Mouse (Mus musculus) frontal cortex, adult (tissue): ENCODE results near the gene Pld6.

Experiments
- ATAC-seq: cut with Nextera tagmentation; 2 replicates; pipeline ENCODE4 v1.9.2; 2017; ENCODE audit warnings: mild to moderate bottlenecking, moderate library complexity, mixed read lengths; ENCODE audit not compliant: low TSS enrichment

The Pld6 gene

GRCm38 (mm10) chr11:59786444-59787198, 824 bp downstream of the Pld6 start:
- peak; percentile 19; the same call in 1 of the 2 replicates for ATAC-seq

DNA sequence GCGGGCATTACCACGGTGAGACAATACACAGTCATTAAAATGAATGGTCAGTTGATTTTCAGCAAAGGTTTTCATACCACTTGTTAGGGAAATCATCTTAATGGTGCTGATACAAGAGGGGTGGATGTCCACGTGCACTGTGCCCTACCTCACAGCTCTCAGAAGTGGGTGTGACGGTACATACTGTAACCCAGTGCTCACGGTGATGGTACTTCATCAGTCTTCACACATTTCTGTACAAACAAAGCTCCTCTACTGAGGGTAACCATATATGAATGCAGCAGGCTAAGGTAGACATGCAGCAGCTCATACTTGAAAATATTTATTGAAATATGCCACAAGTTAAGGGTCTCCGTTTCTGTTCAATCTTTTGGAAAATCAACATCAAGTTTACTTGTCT, 3.9 kb downstream of the Pld6 start:
- ATAC-seq, result no peak

DNA sequence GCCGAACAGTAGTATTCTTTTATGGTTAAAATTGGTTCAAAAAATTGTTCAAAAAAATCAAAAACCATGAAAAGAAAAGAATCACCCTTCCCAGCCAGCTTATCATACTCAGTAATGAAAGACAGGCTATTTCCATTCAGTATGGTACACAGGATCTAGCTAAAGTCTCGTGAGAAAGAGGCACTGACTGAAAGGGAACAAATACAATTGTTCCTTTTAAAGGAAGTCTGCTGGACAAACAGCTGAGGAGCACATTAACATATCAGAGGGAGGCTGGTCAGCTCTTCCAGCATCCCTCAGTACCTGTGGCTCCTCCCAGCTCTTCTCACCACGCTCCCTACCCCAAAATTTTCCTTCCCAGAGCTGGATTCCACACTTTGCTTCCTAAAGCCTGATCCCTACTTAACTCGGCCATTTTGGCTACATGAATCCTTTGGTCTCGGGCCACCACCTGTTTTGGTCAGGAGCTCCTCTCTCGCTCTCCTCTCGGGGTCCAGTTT, 5.3 kb downstream of the Pld6 start:
- no peak for ATAC-seq

GRCm38 (mm10) chr11:59780241-59780640, 7.2 kb downstream of the Pld6 start:
- ATAC-seq, result no peak

GRCm38 (mm10) chr11:59779406-59779805, 8.0 kb downstream of the Pld6 start:
- ATAC-seq, result no peak

- ATAC-seq, result no peak
These were observed 8.6 kb downstream of the Pld6 start for GRCm38 (mm10) chr11:59778874-59779223.

DNA sequence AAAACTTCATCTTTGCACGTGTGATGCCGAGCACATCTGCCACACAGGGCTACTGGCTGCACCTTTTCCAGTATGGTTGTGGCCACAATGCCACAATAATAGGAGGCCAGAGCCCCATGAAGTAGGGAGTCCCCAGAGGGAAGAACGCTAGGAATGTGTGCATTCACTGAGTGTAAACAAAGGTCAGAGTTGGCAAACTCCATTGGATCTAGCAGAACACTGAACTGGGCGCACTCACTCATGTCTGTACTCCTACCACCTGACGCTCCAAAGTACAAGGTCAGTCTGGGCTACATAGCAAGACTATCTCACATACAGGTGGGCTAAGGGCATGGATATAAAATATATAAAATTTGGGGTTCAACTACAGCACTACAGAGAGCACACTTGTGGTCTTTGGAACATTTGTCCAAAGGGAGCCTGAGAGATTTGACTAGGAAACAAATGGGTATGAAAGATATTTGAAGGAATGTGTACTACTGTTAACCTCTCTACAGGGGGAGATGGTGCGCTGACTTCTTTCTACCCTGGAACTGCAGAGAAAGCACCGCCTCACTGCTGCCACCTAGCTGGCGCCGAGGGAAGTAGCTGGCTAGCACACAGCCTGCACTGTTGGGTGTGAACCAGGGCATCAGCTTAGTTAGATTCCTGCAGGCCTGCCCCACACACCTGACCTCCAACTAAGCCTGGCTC, 9.1 kb downstream of the Pld6 start:
- peak; percentile 70 for ATAC-seq

- peak; percentile 38 for ATAC-seq
These were observed 10.2 kb downstream of the Pld6 start for GRCm38 (mm10) chr11:59777259-59777658.

DNA sequence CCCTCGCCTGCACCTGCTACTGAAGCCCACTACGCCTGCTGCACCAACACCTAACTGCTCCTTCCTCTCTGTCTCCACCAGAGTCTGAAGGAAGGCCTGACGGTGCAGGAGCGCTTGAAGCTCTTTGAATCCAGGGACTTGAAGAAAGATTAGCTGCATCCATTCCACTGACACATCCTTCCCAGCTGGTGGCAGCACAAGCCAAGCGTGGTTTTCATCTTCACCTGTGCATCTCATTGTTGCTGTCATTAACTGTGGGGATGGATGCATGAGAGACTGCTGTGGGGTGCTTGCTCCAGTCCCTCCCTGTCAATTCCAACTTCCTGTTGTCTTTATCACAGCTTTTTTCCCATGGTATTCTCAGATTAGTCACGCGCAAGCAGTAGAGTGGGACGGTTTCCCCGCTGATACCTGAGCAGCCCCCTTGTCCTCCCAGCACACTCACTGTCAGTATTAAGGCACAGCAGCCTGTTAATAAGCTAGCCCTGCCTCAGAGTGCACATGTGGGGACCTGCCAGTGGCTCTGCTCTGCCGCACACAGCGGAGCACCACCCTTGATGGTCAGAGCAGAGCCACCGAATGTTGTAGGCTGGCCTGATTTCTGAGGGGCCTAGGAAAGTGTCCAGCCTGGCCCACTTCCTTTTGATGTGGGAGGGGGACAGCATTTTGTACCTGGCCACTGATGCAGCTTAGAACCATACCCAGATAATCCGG, 11.9 kb downstream of the Pld6 start:
- ATAC-seq, result no peak

- ATAC-seq, result no peak
These were observed 12.9 kb downstream of the Pld6 start for GRCm38 (mm10) chr11:59774522-59774921.

GRCm38 (mm10) chr11:59772902-59773301, 14.5 kb downstream of the Pld6 start:
- no peak for ATAC-seq

DNA sequence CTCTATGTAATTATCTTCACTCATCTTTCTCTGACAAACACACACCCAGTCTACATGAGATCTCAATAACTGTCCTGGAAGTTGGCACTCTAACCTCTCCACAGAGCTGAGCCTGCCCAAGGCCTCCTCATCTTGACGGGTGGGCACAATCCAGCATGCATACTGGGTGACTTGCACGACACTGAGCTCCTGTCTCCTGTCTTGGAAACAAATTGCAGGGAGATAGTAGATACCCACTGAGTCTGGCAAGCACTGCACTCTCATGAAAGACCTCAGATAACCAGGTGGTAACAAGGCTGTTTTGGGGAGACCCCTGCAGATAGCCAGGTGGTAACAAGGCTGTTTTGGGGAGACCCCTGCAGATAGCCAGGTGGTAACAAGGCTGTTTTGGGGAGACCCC, 15.2 kb downstream of the Pld6 start:
- ATAC-seq, result no peak

- no peak for ATAC-seq
These were observed 16.7 kb downstream of the Pld6 start for GRCm38 (mm10) chr11:59770753-59771152.

GRCm38 (mm10) chr11:59769738-59770137, 17.7 kb downstream of the Pld6 start:
- ATAC-seq, result peak; percentile 21; the same call in 1 of the 2 replicates

DNA sequence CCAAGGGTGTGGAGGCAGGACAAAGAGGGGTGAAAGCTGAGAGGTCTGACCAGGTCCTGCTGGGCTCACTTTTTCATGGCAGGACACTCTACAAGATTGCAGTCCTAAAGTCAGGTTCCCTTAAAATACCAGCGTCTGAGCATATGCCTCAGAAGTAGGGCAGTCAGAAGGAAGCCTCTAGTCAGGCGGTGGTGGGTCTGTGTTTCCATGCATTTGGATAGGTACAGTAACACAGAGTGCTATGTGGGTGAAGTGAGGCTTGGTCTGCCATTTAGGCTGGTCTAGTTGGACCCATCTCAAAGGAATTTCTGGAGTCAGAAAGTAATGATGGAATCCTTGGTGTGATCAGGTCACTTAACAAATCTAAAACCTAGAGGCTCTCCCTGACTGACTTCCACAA, 18.1 kb downstream of the Pld6 start:
- peak; percentile 88 for ATAC-seq

DNA sequence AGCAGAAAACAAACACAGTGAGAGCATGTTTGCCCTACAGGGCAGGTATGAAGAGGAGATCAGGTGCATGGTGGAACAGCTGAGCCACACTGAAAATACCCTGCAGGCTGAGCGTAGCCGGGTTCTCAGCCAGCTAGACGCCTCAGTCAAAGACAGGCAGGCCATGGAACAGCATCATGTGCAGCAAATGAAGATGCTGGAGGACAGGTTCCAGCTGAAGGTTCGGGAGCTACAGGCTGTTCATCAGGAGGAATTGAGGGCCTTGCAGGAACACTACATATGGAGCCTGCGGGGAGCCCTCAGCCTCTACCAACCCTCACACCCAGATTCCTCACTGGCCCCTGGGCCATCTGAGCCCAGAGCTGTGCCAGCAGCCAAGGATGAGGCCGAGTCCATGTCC, 26.6 kb downstream of the Pld6 start:
- no peak for ATAC-seq

- no peak for ATAC-seq
These were observed 27.8 kb downstream of the Pld6 start for GRCm38 (mm10) chr11:59759626-59760025.

DNA sequence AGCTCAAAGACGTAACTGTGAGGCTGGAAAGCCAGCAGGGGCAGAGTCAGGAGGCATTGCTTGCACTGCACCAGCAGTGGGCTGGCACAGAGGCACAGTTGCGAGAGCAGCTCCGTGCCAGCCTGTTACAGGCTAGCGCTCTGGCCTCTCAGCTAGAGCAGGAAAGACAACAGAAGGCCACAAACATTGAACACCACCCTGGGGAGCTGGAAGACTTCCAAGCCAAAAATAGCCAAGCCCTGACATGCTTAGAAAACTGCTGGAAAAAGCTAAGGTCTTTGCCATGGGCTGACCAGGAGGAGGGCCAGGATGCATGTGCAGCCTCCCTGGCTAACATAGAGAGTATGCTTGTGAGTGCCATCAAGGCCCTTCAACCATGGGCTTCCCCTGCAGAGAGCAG, 28.3 kb downstream of the Pld6 start:
- peak; percentile 88 for ATAC-seq

DNA sequence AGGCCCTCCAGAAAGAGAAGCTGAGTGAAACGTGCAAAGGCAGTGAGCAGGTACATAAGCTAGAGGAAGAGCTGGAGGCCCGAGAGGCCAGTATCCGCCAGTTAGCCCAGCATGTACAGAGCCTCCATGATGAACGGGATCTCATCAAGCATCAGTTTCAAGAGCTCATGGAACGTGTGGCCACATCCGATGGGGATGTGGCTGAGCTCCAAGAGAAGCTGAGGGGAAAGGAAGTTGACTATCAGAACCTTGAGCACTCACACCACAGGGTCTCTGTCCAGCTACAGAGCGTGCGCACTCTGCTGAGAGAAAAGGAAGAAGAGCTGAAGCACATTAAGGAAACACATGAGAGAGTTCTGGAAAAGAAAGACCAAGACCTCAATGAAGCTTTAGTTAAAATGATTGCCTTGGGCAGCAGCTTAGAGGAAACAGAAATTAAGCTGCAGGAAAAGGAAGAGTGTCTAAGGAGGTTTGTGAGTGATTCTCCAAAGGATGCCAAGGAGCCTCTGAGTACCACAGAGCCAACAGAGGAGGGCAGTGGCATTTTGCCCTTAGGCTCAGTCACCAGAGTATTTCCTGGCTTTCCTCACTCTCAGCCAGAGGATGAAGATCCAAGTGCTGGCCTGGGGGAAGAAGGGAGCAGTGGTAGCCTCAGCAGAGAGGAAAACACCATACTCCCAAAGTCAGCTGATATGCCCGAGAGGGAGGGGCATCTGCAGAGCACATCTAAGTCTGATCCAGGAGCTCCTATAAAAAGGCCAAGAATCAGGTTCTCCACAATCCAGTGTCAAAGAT, 29.1 kb downstream of the Pld6 start:
- ATAC-seq, result peak; percentile 29; the same call in 1 of the 2 replicates

GRCm38 (mm10) chr11:59756351-59756750, 31.1 kb downstream of the Pld6 start:
- no peak for ATAC-seq

DNA sequence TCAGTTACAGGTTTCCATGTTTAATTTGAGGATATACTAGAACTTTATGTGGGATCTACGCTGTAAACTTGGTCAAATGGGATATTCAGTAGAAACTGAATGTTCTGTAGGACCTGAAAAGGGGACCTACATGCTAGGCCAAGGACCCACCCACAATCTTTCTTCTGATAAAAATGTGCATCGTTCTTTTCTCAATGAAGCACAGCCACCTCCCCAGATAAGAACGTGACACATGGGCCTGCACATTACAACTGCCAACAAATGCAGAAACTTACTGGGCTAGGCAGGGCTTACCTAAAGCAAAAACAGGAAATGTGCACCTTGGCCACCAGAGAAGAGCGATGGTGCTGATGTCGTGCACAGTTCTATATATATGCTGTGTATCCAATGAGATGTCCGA, 32.9 kb downstream of the Pld6 start:
- ATAC-seq, result no peak

DNA sequence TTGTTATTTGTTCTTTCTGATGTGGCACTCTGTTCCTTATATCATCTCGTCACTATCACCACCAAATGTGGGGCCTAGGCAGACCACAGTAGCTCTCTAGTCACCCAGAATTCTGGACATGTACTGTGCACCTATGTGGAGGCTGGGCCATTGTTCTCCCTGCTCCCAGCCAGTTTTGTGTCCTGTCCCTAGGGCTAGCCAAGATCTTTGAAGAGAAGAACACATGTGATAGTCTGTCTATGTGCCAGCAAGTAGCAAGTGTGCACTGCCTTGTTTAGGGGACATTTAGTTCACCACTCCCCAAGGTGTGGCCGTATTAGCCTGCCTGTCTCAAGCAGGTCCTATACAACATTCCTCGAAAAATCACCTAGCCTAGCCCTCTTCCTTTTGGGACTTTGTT, 38.4 kb downstream of the Pld6 start:
- no peak for ATAC-seq
